Mouse (Mus musculus) liver, embryonic 11.5 days (tissue): ENCODE data around the gene Pbx1. TPM values are rescaled to one million over a fixed set of nuclear protein-coding genes. Genes with fewer than 3 reads are reported as not detected.

Source experiments
- ATAC-seq: fragments of 200-750 bp; cut with Nextera tagmentation; replicated peaks from 2 replicates; pipeline ENCODE4 v1.8.0; 2017; ENCODE audit warnings: moderate number of reproducible peaks, mild to moderate bottlenecking, moderate TSS enrichment, moderate library complexity; ENCODE audit not compliant: low FRiP score
- DNase-seq: peaks from one replicate; pipeline ENCODE4 v3.0.0-alpha.2; 2017; ENCODE audit warnings: low spot score
- H3K27ac ChIP-seq: fragments of 300-500 bp; sonication (generic); 2 replicates; pipeline ENCODE4 v1.5.1; 2014; ENCODE audit warnings: mild to moderate bottlenecking, low read depth, low read length, control low read depth
- H3K27me3 ChIP-seq: fragments of 300-500 bp; sonication (generic); replicated peaks from 2 replicates; pipeline ENCODE4 v1.6.1; 2014; ENCODE audit warnings: low read length, mixed read lengths; ENCODE audit not compliant: control insufficient read depth, insufficient read depth
- H3K36me3 ChIP-seq: fragments of 300-500 bp; sonication (generic); 2 replicates; pipeline ENCODE4 v1.6.1; 2014; ENCODE audit warnings: mild to moderate bottlenecking, low read length, moderate library complexity, mixed read lengths; ENCODE audit not compliant: control insufficient read depth, insufficient read depth
- H3K4me1 ChIP-seq: fragments of 300-500 bp; sonication (generic); replicated peaks from 2 replicates; pipeline ENCODE4 v1.6.1; 2014; ENCODE audit warnings: low read length, mixed read lengths; ENCODE audit not compliant: control insufficient read depth, insufficient read depth
- H3K4me2 ChIP-seq: fragments of 300-500 bp; sonication (generic); 2 replicates; pipeline ENCODE4 v1.6.1; 2014; ENCODE audit warnings: mild to moderate bottlenecking, control low read depth, moderate library complexity
- H3K4me3 ChIP-seq: fragments of 300-500 bp; sonication (generic); 2 replicates; pipeline ENCODE4 v1.5.1; 2014; ENCODE audit warnings: low read depth, low read length, control low read depth
- H3K9ac ChIP-seq: fragments of 300-500 bp; sonication (generic); 2 replicates; pipeline ENCODE4 v1.6.1; 2014; ENCODE audit warnings: low read depth, low read length, control low read depth
- H3K9me3 ChIP-seq: fragments of 300-500 bp; sonication (generic); 2 replicates; pipeline ENCODE4 v1.6.1; 2016; ENCODE audit warnings: low read length, inconsistent platforms, mixed read lengths; ENCODE audit not compliant: control insufficient read depth
- WGBS: fragments of 180-500 bp; shearing (Covaris S2); extraction: QIAGEN DNeasy Blood & Tissue Kit; methylation state at CpG from one replicate; pipeline ENCODE4 v1.1.7; 2014; 5-methylcytosine and 5-hydroxymethylcytosine counted together
- polyA plus RNA-seq: library from polyadenylated mRNA; unstranded; fragments of >200 nt; fragmentation: Nextera tagmentation; extraction: Ambion mirVana; gene quantifications from 2 replicates; pipeline ENCODE4 v1.2.1, GENCODE M21; 2014

Gene Pbx1
- polyA plus RNA-seq, 1 experiment from 2014 or later = 17.0 TPM

GRCm38 (mm10) chr1:168283421-168283820 lies 148.6 kb downstream of the Pbx1 start:
- Histone ChIP-seq H3K27me3 (no peaks in the 10 kb centered on the region), H3K9me3 (no peaks in the 10 kb centered on the region), H3K9ac (no peak overlapping the region), H3K27ac (no peak overlapping the region), H3K4me2 (no peak overlapping the region), H3K4me1 (peaks cover 39% of the 10 kb centered on the region), H3K36me3 (no peaks in the 10 kb centered on the region), H3K4me3 (no peak overlapping the region)
- WGBS = 77% methylated on average over 2 of the region's 2 CpGs
- ATAC-seq (no peak), DNase-seq (no peak)

DNA sequence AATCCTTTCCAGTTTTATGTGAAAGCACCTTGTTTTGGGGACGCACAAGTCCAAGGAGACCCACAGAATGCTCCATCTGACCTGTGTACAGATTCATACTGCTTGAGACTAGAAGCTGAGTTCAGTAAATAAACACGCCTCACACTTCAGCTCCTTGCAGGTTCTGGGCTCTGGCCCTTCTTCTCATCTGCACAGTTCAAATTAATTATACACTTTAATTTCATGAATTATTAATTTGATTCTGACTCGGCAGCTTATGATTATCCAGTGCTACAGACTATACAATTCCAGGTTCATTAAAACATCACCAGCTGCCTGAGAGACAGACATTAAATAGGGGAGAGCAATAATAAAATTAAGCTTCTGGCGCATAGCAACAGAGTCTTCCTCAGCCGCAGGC lies 156.4 kb downstream of the Pbx1 start:
- Histone ChIP-seq H3K27me3 (no peaks in the 10 kb centered on the region), H3K4me2 (no peak overlapping the region), H3K9me3 (no peaks in the 10 kb centered on the region), H3K4me1 (no peaks in the 10 kb centered on the region; the same call in 1 of the 2 replicates), H3K36me3 (no peaks in the 10 kb centered on the region), H3K27ac (no peak overlapping the region), H3K9ac (no peak overlapping the region), H3K4me3 (no peak overlapping the region)
- ATAC-seq = no peak
- DNase-seq = no peak
- WGBS = 87% methylated on average over 5 of the region's 5 CpGs

GRCm38 (mm10) chr1:168274296-168274695 lies 157.8 kb downstream of the Pbx1 start:
- DNase-seq (no peak), ATAC-seq (no peak)
- Histone ChIP-seq H3K4me3 (no peak overlapping the region), H3K36me3 (no peaks in the 10 kb centered on the region), H3K9ac (no peak overlapping the region), H3K27me3 (no peaks in the 10 kb centered on the region), H3K4me1 (no peaks in the 10 kb centered on the region; the same call in 1 of the 2 replicates), H3K9me3 (no peaks in the 10 kb centered on the region), H3K4me2 (no peak overlapping the region), H3K27ac (no peak overlapping the region)
- WGBS = 79% methylated on average over 4 of the region's 4 CpGs

- Histone ChIP-seq H3K4me2 (no peak overlapping the region), H3K27me3 (no peaks in the 10 kb centered on the region), H3K4me1 (peaks cover 3% of the 10 kb centered on the region), H3K4me3 (no peak overlapping the region), H3K27ac (no peak overlapping the region), H3K36me3 (no peaks in the 10 kb centered on the region), H3K9ac (no peak overlapping the region), H3K9me3 (no peaks in the 10 kb centered on the region)
- DNase-seq (no peak), ATAC-seq (no peak)
- 75% methylated on average over 2 of the region's 2 CpGs for WGBS
Observed at GRCm38 (mm10) chr1:168272091-168272490, 160.0 kb downstream of the Pbx1 start.

DNA sequence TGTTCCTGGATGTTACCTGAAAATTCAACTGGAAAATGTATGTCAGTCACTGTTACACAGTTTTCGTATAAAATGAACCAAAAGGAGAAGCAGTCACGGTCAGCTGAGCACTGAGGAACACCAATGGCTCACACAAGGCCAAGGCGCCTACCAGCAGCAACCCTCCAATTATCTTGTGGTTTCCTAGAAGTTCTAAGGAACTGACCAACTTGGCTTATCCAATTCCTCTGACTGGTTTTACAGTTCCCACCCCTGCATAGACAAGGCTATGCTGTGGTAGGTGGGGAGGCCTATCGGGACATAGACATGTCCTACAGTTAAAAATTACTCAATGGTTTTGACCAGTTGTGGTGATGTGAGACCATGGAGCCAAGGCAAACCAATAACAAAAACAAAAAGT lies 160.9 kb downstream of the Pbx1 start:
- no peak for DNase-seq
- Histone ChIP-seq H3K9me3 (no peaks in the 10 kb centered on the region), H3K36me3 (no peaks in the 10 kb centered on the region), H3K4me3 (no peak overlapping the region), H3K4me2 (no peak overlapping the region), H3K27ac (no peak overlapping the region), H3K27me3 (no peaks in the 10 kb centered on the region), H3K4me1 (peaks cover 3% of the 10 kb centered on the region), H3K9ac (no peak overlapping the region)
- ATAC-seq = 0 out of 2 replicates have a peak, but pooled peaks have one; percentile 20
- 53% methylated on average over 4 of the region's 4 CpGs for WGBS

GRCm38 (mm10) chr1:168268751-168269623 lies 163.1 kb downstream of the Pbx1 start:
- DNase-seq (no peak), ATAC-seq (no peak)
- no peak overlapping the region for H3K27ac ChIP-seq
- H3K9ac ChIP-seq = no peak overlapping the region
- no peaks in the 10 kb centered on the region for H3K27me3 ChIP-seq
- H3K9me3 ChIP-seq = no peaks in the 10 kb centered on the region
- 79% methylated on average over 12 of the region's 12 CpGs for WGBS
- H3K36me3 ChIP-seq = no peaks in the 10 kb centered on the region
- H3K4me2 ChIP-seq = no peak overlapping the region
- peaks cover 3% of the 10 kb centered on the region for H3K4me1 ChIP-seq
- H3K4me3 ChIP-seq = no peak overlapping the region

GRCm38 (mm10) chr1:168268224-168268623 lies 163.8 kb downstream of the Pbx1 start:
- H3K9ac ChIP-seq = no peak overlapping the region
- no peaks in the 10 kb centered on the region for H3K36me3 ChIP-seq
- peaks cover 3% of the 10 kb centered on the region for H3K4me1 ChIP-seq
- H3K27ac ChIP-seq = no peak overlapping the region
- no peaks in the 10 kb centered on the region for H3K27me3 ChIP-seq
- H3K4me3 ChIP-seq = no peak overlapping the region
- DNase-seq (no peak), ATAC-seq (no peak)
- 70% methylated on average over 4 of the region's 4 CpGs for WGBS
- H3K4me2 ChIP-seq = no peak overlapping the region
- H3K9me3 ChIP-seq = no peaks in the 10 kb centered on the region

DNA sequence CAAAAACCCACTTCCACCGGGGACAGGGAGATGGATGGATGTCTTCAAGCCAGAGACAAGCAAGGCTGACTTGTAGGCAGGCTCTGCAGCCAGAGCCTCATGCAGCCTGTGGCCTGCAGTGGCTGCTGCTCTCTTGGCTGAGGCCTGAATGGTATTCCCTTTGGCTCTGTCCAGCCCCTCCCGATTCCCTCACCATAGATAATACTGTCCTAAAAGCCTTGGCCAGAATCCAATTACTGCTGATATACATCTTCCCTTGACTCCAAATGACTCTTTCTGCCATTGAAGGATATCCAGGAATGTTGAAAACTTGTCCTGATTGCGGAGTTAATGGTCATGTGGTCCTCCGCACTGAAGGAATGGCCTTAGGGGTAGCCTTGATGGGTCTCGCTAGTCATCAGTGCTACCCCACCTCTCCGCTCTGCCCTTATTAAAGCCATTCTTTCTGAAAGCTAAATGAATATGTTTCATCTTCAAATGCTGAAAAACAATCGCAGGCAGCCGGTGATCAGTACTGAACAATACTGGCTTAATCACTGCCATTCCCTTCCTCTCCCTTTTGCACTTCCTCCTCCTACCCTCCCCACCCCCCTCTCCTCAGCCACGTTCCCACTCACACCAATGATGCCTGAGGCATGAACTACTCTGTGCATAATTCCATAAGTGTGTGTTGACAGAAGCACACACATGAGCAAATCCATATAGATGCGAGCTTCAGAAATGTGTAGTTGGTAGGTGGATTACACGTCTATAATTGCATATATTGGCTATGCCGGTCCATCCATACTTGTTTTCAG lies 166.3 kb downstream of the Pbx1 start:
- Histone ChIP-seq H3K4me1 (peaks cover 3% of the 10 kb centered on the region; the same call in 1 of the 2 replicates), H3K27ac (no peak overlapping the region), H3K4me3 (no peak overlapping the region), H3K9ac (no peak overlapping the region), H3K9me3 (no peaks in the 10 kb centered on the region), H3K27me3 (no peaks in the 10 kb centered on the region), H3K36me3 (no peaks in the 10 kb centered on the region), H3K4me2 (no peak overlapping the region)
- WGBS = 81% methylated on average over 12 of the region's 12 CpGs
- no peak for DNase-seq
- no peak for ATAC-seq
